Mouse (Mus musculus) embryo, embryonic 9.5 days (tissue): ENCODE data around the gene Ssr1.

Source experiments
- DNase-seq: peaks from one replicate; pipeline ENCODE4 v3.0.0-alpha.2; 2017; ENCODE audit errors: extremely low spot score

Ssr1 gene

GRCm38 (mm10) chr13:37993704-37994404 is at the start of gene Ssr1:
TSS of gene Ssr1 (minus strand) at chr13:37994217.
- peak; percentile 95 for DNase-seq

DNA sequence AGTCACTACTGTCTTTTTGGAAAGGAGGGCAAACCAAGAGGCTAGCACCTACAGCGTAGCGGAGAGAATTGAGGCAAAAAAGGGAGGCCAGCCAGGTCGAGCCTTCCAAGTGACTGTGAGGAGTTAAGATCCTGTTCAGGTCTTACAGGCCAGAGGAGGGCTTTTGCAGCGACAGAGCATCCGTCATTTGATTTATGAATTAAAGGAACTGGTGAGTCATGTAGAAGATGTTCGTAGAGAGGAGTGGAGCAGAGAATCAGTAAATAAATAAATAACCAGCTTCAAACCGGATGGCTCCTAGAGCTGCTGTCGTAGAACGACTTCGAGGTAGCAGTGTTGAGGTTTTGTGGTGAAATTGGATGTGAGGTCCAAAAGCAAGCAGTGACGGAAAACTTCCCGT is 43.8 kb upstream of the Ssr1 start:
- DNase-seq: no peak

- DNase-seq: peak; percentile 97
Measured at GRCm38 (mm10) chr13:38037044-38037687, 43.1 kb upstream of the Ssr1 start, which contains the start of gene Cage1. TSS of gene Cage1 (minus strand) at chr13:38037069.

- peak; percentile 6 for DNase-seq
Measured at GRCm38 (mm10) chr13:38036343-38037043, 42.5 kb upstream of the Ssr1 start, which contains the start of gene Riok1. TSS of gene Riok1 (plus strand) at chr13:38036995.

GRCm38 (mm10) chr13:38028407-38028806 is 34.4 kb upstream of the Ssr1 start:
- DNase-seq: no peak

DNA sequence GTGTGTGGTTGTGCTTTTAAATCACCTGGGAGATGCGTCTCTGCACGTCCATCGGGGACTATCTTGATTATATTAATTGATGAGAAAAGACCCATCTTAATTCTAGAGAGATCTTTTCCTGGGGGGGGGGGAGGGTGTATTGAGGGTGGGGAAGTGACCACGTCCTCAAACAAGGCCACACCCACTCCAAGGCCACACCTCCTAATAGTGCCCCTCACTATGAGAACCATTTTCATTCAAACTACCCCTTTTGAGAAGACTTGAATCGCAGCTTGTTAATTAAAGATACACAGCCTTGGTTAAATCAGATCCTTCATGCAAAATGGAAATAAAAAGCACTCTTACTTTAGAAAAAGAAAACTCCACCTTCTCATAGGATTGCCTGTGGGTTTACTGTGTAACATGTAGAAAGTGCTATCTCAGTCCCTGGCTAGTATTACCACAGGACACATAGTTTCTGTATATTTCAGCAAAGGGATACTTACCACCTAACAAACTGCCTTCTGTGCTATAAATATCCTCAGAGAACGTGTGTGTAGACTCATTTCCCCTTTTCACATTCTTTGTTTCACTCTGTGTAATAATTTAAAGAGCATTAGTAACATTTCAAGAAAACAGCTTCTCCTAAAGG is 33.7 kb upstream of the Ssr1 start:
- no peak for DNase-seq

- no peak for DNase-seq
Measured at GRCm38 (mm10) chr13:38025874-38026273, 31.9 kb upstream of the Ssr1 start.

DNA sequence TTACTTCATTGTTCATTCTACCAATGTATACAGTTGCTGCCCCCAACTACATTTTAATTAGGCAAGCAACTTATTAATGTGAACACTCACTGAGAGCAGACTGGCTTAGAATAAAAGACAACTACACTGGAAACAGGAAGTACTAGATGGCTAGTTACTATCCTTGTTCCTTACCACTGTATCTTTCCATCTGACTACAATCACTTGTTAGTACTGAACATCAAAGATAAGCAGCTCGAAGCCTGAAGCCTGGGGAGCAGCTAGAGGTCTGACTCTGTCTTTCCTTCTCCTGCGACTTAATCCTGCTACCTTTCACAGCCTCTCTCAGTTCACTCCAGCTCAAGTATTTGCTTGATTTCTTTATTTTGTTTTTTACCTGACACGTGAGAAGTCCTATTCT is 24.8 kb upstream of the Ssr1 start:
- no peak for DNase-seq

GRCm38 (mm10) chr13:38015591-38015990 is 21.6 kb upstream of the Ssr1 start:
- no peak for DNase-seq

GRCm38 (mm10) chr13:38012436-38012835 is 18.4 kb upstream of the Ssr1 start:
- DNase-seq: no peak

GRCm38 (mm10) chr13:38010444-38010910 is 16.5 kb upstream of the Ssr1 start:
- no peak for DNase-seq

GRCm38 (mm10) chr13:38009721-38010408 is 15.8 kb upstream of the Ssr1 start:
- no peak for DNase-seq

- DNase-seq: no peak
Measured at GRCm38 (mm10) chr13:38007972-38008371, 14.0 kb upstream of the Ssr1 start.

DNA sequence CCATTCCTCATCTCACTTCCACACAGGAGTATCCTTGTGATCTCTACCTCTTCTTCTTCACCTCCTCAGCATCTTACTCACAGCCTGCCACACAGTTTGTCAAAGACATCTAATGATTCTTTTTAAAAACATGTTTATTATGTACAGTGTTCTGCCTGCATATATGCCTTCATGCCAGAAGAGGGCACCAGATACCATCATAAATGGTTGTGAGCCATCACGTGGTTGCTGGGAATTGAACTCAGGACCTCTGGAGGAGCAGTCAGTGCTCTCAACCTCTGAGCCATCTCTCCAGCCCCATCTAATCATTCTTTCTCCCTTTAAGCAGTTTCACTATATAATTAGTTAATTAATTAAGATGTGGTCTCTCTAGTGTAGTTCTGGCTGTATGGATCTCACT is 8.4 kb upstream of the Ssr1 start:
- DNase-seq: no peak

- no peak for DNase-seq
Measured at GRCm38 (mm10) chr13:37999713-38000112, 5.7 kb upstream of the Ssr1 start.

DNA sequence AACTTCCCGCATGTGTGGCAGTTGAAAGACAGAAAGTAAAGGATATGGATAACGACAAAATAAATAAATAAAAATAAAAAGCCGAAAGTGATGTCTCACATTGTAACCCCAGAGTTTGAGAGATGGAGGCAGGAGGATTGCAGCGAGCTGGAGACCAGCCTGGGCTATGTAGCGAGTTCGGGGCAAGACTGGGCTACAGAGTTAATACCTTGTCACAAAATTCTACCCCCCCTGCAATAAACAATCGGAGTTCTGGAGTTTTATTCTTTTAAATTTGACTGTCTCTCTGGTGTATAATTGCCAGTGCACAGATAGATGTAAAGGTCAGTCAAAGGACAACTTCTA is 360 bp upstream of the Ssr1 start:
- no peak for DNase-seq

GRCm38 (mm10) chr13:37993376-37993703 is 677 bp downstream of the Ssr1 start:
- no peak for DNase-seq

DNA sequence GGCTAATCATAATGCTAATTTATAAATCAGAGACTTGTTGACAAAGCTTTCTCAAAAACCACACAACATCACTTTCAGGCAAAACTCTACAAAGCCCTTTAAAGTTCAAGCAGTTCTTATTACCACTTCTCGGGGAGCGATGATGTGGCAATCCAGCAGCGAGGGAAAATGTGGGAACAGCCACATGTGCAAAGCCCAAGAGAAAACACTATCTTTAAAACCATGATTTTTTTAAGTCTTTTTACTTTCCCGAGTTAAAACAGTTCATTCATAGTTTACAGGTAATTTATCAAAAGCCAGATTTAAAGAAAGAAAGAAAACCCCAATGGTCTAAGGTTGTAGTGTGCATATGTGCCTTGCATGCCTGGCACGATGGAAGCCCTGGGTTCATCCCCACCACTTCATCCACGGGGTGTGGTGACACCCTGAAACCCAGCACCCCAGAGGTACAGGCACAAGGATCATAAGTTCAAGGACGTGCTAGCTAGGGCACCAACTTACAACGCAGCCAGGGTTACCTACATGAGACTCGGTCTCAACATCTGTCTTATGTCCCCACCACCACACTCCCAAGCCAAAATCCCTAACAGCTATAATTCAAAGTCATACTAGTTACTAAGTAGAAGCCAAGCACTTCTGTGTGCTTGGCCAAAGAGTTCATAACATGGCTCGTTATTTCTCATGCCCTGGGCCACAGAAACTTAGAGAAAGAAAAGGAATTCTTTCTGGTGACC is 1.2 kb downstream of the Ssr1 start:
- DNase-seq: no peak

DNA sequence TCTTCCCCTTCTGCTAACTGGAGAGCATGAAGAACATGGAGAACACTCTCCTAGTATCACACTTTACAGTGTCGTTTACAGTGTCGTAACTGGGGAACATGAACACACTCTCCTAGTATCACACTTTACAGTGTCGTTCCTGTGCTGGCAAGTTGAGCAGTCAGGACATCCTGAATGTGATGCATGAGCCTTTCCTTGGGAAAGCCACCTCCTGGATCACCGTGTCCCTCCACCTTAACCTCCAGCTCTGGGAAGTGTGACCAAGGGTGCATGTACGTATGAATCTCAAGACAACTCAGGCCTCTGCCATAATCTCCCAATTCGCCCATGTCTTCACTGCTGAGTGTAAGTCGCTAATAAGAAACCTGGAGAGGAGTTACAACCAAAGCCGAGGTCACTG is 4.3 kb downstream of the Ssr1 start:
- DNase-seq: no peak

DNA sequence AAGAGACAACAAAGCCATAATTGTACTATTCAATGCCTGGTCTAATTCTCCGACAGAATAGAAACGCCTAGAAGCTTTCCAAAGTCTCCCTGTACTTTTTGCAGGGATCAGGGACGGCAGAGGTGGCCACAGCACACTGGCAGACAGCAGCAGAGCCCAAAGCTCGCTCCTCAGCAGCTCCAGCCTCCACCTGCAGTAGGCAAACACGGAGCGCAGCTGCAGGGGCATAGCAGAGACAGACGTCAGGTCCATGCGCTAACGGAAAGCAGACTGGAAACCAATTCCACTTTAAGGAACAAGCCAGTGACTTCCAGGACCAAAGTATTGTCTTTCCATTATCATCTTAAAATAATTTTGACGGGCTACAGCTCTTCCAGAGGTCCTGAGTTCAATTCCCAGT is 7.9 kb downstream of the Ssr1 start:
- no peak for DNase-seq

GRCm38 (mm10) chr13:37981063-37981462 is 13.0 kb downstream of the Ssr1 start:
- DNase-seq: no peak
